Mouse (Mus musculus): ENCODE data around the gene Slc16a9. TPM values are rescaled to one million over a fixed set of nuclear protein-coding genes. Genes with fewer than 3 reads are reported as not detected.
A peak's percentile ranks its signal among the peaks of the same experiment; 100 is the strongest.

Slc16a9 gene
- polyA plus RNA-seq, 1 experiment from 2014 or later = 3.8 TPM

GRCm38 (mm10) chr10:70242751-70243444 lies 2.0 kb upstream of the Slc16a9 start:
- H3K27ac ChIP-seq (ENCODE audit: low read depth, low read length) = no peak overlapping the region
- H3K36me3 ChIP-seq (ENCODE audit: control insufficient read depth, insufficient read depth, low read length) = no peaks in the 10 kb centered on the region
- no peak overlapping the region for H3K4me3 ChIP-seq (ENCODE audit: low read length)
- 51% methylated on average over 8 of the region's 8 CpGs for WGBS
- no peaks in the 10 kb centered on the region for H3K9me3 ChIP-seq (ENCODE audit: control insufficient read depth, low read length)
- H3K27me3 ChIP-seq (replicated peaks; ENCODE audit: control insufficient read depth, insufficient read depth, low read length) = peaks cover 8% of the 10 kb centered on the region
- H3K4me1 ChIP-seq (ENCODE audit: control insufficient read depth, insufficient read depth, low read depth, low read length) = peaks cover 13% of the 10 kb centered on the region
- no peak overlapping the region for H3K4me2 ChIP-seq (ENCODE audit: low read length)
- H3K9ac ChIP-seq (ENCODE audit: low read depth, low read length) = no peak overlapping the region
- no peak for ATAC-seq

- peak; percentile 41; the same call in 1 of the 2 replicates for ATAC-seq
- H3K27me3 ChIP-seq (replicated peaks; ENCODE audit: control insufficient read depth, insufficient read depth, low read length) = peaks cover 8% of the 10 kb centered on the region
- peak overlapping the region; percentile 98 for H3K4me2 ChIP-seq (ENCODE audit: low read length)
- WGBS = 1% methylated on average over 16 of the region's 16 CpGs
- peak overlapping the region; percentile 80 for H3K9ac ChIP-seq (ENCODE audit: low read depth, low read length)
- peak overlapping the region; percentile 81 for H3K4me3 ChIP-seq (ENCODE audit: low read length)
- no peaks in the 10 kb centered on the region for H3K9me3 ChIP-seq (ENCODE audit: control insufficient read depth, low read length)
- no peaks in the 10 kb centered on the region for H3K36me3 ChIP-seq (ENCODE audit: control insufficient read depth, insufficient read depth, low read length)
- no peak overlapping the region for H3K27ac ChIP-seq (ENCODE audit: low read depth, low read length)
- peaks cover 13% of the 10 kb centered on the region for H3K4me1 ChIP-seq (ENCODE audit: control insufficient read depth, insufficient read depth, low read depth, low read length)
Measured at GRCm38 (mm10) chr10:70245559-70245945, 652 bp downstream of the Slc16a9 start.

- no peak for ATAC-seq
- peaks cover 13% of the 10 kb centered on the region for H3K4me1 ChIP-seq (ENCODE audit: control insufficient read depth, insufficient read depth, low read depth, low read length)
- no peaks in the 10 kb centered on the region for H3K9me3 ChIP-seq (ENCODE audit: control insufficient read depth, low read length)
- peaks cover 8% of the 10 kb centered on the region for H3K27me3 ChIP-seq (replicated peaks; ENCODE audit: control insufficient read depth, insufficient read depth, low read length)
- peak overlapping the region; percentile 98 for H3K4me2 ChIP-seq (ENCODE audit: low read length)
- WGBS = 30% methylated on average over 9 of the region's 9 CpGs
- H3K9ac ChIP-seq (ENCODE audit: low read depth, low read length) = no peak overlapping the region
- no peak overlapping the region for H3K27ac ChIP-seq (ENCODE audit: low read depth, low read length)
- no peaks in the 10 kb centered on the region for H3K36me3 ChIP-seq (ENCODE audit: control insufficient read depth, insufficient read depth, low read length)
- H3K4me3 ChIP-seq (ENCODE audit: low read length) = peak overlapping the region; percentile 81
Measured at GRCm38 (mm10) chr10:70246076-70246475, 1.2 kb downstream of the Slc16a9 start.

- peaks cover 7% of the 10 kb centered on the region for H3K4me1 ChIP-seq (ENCODE audit: control insufficient read depth, insufficient read depth, low read depth, low read length)
- H3K9ac ChIP-seq (ENCODE audit: low read depth, low read length) = no peak overlapping the region
- ATAC-seq = no peak
- 92% methylated on average over 4 of the region's 4 CpGs for WGBS
- H3K4me2 ChIP-seq (ENCODE audit: low read length) = no peak overlapping the region
- no peaks in the 10 kb centered on the region for H3K36me3 ChIP-seq (ENCODE audit: control insufficient read depth, insufficient read depth, low read length)
- peaks cover 8% of the 10 kb centered on the region for H3K27me3 ChIP-seq (replicated peaks; ENCODE audit: control insufficient read depth, insufficient read depth, low read length)
- H3K4me3 ChIP-seq (ENCODE audit: low read length) = no peak overlapping the region
- H3K27ac ChIP-seq (ENCODE audit: low read depth, low read length) = no peak overlapping the region
- H3K9me3 ChIP-seq (ENCODE audit: control insufficient read depth, low read length) = no peaks in the 10 kb centered on the region
Measured at GRCm38 (mm10) chr10:70250354-70250753, 5.5 kb downstream of the Slc16a9 start.

- Histone ChIP-seq H3K36me3 (ENCODE audit: control insufficient read depth, insufficient read depth, low read length) (no peaks in the 10 kb centered on the region), H3K4me2 (ENCODE audit: low read length) (no peak overlapping the region), H3K27me3 (replicated peaks; ENCODE audit: control insufficient read depth, insufficient read depth, low read length) (peaks cover 8% of the 10 kb centered on the region), H3K4me1 (ENCODE audit: control insufficient read depth, insufficient read depth, low read depth, low read length) (peaks cover 3% of the 10 kb centered on the region), H3K4me3 (ENCODE audit: low read length) (no peak overlapping the region), H3K27ac (ENCODE audit: low read depth, low read length) (no peak overlapping the region), H3K9ac (ENCODE audit: low read depth, low read length) (no peak overlapping the region), H3K9me3 (ENCODE audit: control insufficient read depth, low read length) (no peaks in the 10 kb centered on the region)
- no peak for ATAC-seq
- 85% methylated on average over 6 of the region's 6 CpGs for WGBS
Measured at GRCm38 (mm10) chr10:70250766-70251165, 5.9 kb downstream of the Slc16a9 start.

- ATAC-seq = no peak
- Histone ChIP-seq H3K27me3 (replicated peaks; ENCODE audit: control insufficient read depth, insufficient read depth, low read length) (no peaks in the 10 kb centered on the region), H3K36me3 (ENCODE audit: control insufficient read depth, insufficient read depth, low read length) (no peaks in the 10 kb centered on the region), H3K9me3 (ENCODE audit: control insufficient read depth, low read length) (no peaks in the 10 kb centered on the region), H3K4me3 (ENCODE audit: low read length) (no peak overlapping the region), H3K4me1 (ENCODE audit: control insufficient read depth, insufficient read depth, low read depth, low read length) (no peaks in the 10 kb centered on the region; the same call in 1 of the 2 replicates), H3K9ac (ENCODE audit: low read depth, low read length) (no peak overlapping the region), H3K4me2 (ENCODE audit: low read length) (no peak overlapping the region), H3K27ac (ENCODE audit: low read depth, low read length) (no peak overlapping the region)
- 70% methylated on average over 4 of the region's 4 CpGs for WGBS
Measured at GRCm38 (mm10) chr10:70254666-70255065, 9.8 kb downstream of the Slc16a9 start.

- WGBS = 91% methylated on average over 15 of the region's 15 CpGs
- no peak overlapping the region for H3K27ac ChIP-seq (ENCODE audit: low read depth, low read length)
- no peaks in the 10 kb centered on the region; the same call in 1 of the 2 replicates for H3K4me1 ChIP-seq (ENCODE audit: control insufficient read depth, insufficient read depth, low read depth, low read length)
- no peak for ATAC-seq
- H3K36me3 ChIP-seq (ENCODE audit: control insufficient read depth, insufficient read depth, low read length) = no peaks in the 10 kb centered on the region
- H3K4me2 ChIP-seq (ENCODE audit: low read length) = no peak overlapping the region
- no peaks in the 10 kb centered on the region for H3K9me3 ChIP-seq (ENCODE audit: control insufficient read depth, low read length)
- no peak overlapping the region for H3K9ac ChIP-seq (ENCODE audit: low read depth, low read length)
- no peak overlapping the region for H3K4me3 ChIP-seq (ENCODE audit: low read length)
- H3K27me3 ChIP-seq (replicated peaks; ENCODE audit: control insufficient read depth, insufficient read depth, low read length) = no peaks in the 10 kb centered on the region
Measured at GRCm38 (mm10) chr10:70255601-70256210, 10.8 kb downstream of the Slc16a9 start.

- H3K9me3 ChIP-seq (ENCODE audit: control insufficient read depth, low read length) = no peaks in the 10 kb centered on the region
- no peak overlapping the region for H3K27ac ChIP-seq (ENCODE audit: low read depth, low read length)
- H3K27me3 ChIP-seq (replicated peaks; ENCODE audit: control insufficient read depth, insufficient read depth, low read length) = no peaks in the 10 kb centered on the region
- no peak overlapping the region for H3K4me2 ChIP-seq (ENCODE audit: low read length)
- 85% methylated on average over 4 of the region's 4 CpGs for WGBS
- H3K4me3 ChIP-seq (ENCODE audit: low read length) = no peak overlapping the region
- ATAC-seq = no peak
- H3K4me1 ChIP-seq (ENCODE audit: control insufficient read depth, insufficient read depth, low read depth, low read length) = no peaks in the 10 kb centered on the region; the same call in 1 of the 2 replicates
- no peak overlapping the region for H3K9ac ChIP-seq (ENCODE audit: low read depth, low read length)
- no peaks in the 10 kb centered on the region for H3K36me3 ChIP-seq (ENCODE audit: control insufficient read depth, insufficient read depth, low read length)
Measured at GRCm38 (mm10) chr10:70257029-70257428, 12.1 kb downstream of the Slc16a9 start.

GRCm38 (mm10) chr10:70260904-70261303 lies 16.0 kb downstream of the Slc16a9 start:
- no peak for ATAC-seq
- 56% methylated on average over 4 of the region's 4 CpGs for WGBS
- no peak overlapping the region for H3K9ac ChIP-seq (ENCODE audit: low read depth, low read length)
- no peaks in the 10 kb centered on the region for H3K9me3 ChIP-seq (ENCODE audit: control insufficient read depth, low read length)
- no peaks in the 10 kb centered on the region for H3K36me3 ChIP-seq (ENCODE audit: control insufficient read depth, insufficient read depth, low read length)
- H3K4me3 ChIP-seq (ENCODE audit: low read length) = no peak overlapping the region
- no peak overlapping the region for H3K27ac ChIP-seq (ENCODE audit: low read depth, low read length)
- H3K27me3 ChIP-seq (replicated peaks; ENCODE audit: control insufficient read depth, insufficient read depth, low read length) = no peaks in the 10 kb centered on the region
- H3K4me2 ChIP-seq (ENCODE audit: low read length) = no peak overlapping the region
- no peaks in the 10 kb centered on the region for H3K4me1 ChIP-seq (ENCODE audit: control insufficient read depth, insufficient read depth, low read depth, low read length)
